Mouse (Mus musculus) heart, postnatal 0 days (tissue): ENCODE measurements around the gene AL732309.1.

Experiments
- CTCF ChIP-seq: IDR thresholded peaks from 2 replicates; pipeline ENCODE4 v1.5.1; 2016; ENCODE audit warnings: antibody characterized with exemption, control low read depth, low read depth
- EP300 ChIP-seq: IDR thresholded peaks from 2 replicates; pipeline ENCODE4 v1.6.1; 2016; ENCODE audit warnings: antibody characterized with exemption, low read depth

DNA sequence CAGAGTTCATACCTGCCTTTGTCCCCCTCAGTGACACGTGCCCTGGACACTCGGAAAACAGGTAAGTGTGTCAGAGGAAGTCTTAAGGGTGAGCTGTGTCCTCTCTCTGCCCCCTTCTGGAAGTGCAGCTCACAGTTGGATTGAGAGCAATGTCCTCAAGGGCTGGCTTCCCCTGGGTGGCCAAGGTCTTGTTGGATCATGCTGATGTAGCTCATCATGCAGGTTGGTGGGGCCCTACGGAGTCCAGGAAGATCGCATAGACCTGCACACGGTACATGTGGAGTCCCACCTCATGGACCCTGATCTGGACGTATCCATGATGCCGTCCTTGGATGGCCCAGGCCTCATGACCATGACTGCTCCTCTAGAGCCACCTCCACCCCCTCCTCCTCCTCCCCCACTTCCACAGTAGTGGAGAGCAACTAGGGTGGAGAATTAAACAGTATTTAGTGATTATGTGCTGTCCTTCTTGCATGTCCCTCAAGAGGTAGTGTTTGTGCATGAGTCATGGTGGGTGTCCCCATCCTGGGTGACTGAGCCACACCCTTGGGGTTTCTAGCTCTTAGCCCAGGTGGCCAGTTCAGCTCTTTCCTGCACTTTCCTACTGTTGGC, 42.2 kb upstream of the AL732309.1 start:
- TF ChIP-seq CTCF (no peak), EP300 (no peak)
